Mouse (Mus musculus) kidney, postnatal 4 days (tissue): ENCODE measurements around the gene Dync2li1.

Experiments used
- DNase-seq, 2 experiments: peaks; one replicate each; pipeline ENCODE4 v3.0.0; 2021; ENCODE audit warnings: mixed read lengths in 2 of 2

Gene Dync2li1

GRCm38 (mm10) chr17:84611500-84611899, 14.8 kb upstream of the Dync2li1 start:
- peak; percentile 66 to 71 for DNase-seq

GRCm38 (mm10) chr17:84611971-84612370, 14.3 kb upstream of the Dync2li1 start:
- DNase-seq, result peak in 1 of 2 experiments; percentile 33

- no peak for DNase-seq
These were observed 10.5 kb upstream of the Dync2li1 start for GRCm38 (mm10) chr17:84615811-84616210.

- no peak for DNase-seq
These were observed 9.7 kb upstream of the Dync2li1 start for GRCm38 (mm10) chr17:84616526-84617074.

GRCm38 (mm10) chr17:84617953-84618352, 8.3 kb upstream of the Dync2li1 start:
- DNase-seq, result no peak

GRCm38 (mm10) chr17:84619112-84619511, 7.2 kb upstream of the Dync2li1 start:
- no peak for DNase-seq

DNA sequence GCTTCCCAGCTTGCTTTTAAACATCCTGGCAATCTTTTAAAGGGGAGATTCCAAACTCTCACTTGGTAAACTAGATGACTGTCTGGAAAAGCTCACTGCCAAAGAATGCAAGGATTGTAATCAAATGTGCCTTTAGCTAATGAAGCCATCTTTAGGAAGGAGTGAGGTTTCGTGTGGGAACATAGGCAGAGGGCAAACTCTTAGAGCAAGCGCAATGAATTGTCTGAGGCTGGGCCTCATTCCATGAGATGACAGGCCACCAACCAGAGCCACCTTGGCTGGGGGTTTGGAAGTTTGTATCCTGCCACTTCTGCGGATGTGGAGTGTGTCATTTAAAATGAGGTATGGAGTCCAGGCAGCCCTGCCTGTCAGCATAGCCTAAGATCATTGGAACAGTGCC, 6.2 kb upstream of the Dync2li1 start:
- DNase-seq, result peak in 1 of 2 experiments; percentile 44

DNA sequence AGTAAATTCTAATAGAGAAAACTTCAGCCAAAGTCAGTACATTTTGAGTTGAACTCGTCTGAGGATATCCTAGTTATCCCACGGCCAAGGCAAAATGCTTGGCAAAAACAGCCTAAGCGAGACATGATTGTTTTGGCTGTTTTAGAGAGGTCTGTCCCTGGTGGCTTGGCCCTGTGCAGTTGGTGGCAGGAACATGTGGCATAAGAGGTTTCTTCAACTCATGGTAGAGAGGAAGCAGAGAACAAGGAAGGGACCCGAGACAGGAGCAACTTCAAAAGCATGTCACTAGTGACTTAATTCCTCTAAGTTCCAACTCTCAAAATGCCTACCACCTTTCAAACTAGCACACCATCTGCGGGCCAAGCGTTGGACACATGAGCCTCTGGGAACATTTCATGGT, 5.7 kb upstream of the Dync2li1 start:
- DNase-seq, result no peak

DNA sequence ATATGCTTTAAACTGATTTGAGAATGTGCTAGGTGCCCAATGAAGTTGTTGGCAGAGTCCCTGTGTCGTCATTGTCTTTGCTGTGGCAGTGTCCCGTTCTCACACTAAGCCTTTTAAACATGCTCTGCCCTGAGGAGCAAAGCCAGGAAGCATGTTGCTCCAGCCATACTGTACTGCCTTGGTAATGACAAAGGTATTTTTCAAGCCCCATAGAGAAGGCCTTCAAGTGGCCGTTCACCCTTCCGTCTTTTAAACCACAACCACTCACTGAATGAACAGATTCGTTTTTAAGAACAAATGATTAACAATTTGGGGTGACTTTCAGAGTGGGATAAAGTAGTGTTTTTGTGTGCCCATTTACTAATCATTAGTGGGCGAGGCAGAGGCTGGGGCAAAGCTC, 5.1 kb upstream of the Dync2li1 start:
- DNase-seq, result no peak

DNA sequence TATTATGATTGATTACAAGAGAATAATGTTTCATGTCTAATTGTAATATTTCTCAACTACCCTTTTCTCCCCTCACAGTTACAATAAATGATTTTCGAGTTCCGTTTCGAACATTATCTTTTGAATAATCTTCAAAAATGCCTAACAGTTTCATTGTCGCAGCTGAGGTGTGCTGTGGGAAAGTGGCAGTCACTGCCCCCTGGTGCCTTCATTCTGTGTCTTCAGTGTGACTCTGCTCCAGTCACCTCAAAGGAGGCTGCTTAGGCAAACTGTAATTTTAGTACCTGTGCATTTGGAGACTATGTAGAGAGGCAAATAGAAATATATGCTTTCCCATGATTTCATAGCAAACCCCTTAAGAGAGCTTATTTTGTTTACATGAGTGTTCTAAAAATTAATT, 4.3 kb upstream of the Dync2li1 start:
- no peak for DNase-seq

DNA sequence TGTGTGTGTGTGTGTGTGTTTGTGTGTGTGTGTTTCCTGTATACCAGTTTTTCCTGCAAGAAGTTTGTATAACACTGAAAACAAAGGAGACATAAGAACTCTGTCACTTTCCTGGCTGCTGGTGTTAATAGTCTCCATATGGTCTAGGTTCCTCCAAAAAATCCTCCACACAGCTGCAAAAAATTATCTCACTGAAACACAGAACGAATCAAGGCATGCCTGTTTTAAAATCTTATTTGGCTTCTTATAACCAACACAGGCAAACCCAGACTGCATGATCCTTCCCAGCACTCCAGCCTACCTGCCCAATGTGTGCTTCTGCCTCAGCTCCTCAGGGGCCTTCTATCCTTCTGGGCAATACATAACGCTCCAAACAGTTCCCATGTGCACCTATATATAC, 3.4 kb upstream of the Dync2li1 start:
- no peak for DNase-seq

- peak; percentile 41 to 57 for DNase-seq
These were observed 585 bp downstream of the Dync2li1 start for GRCm38 (mm10) chr17:84626857-84627305.

DNA sequence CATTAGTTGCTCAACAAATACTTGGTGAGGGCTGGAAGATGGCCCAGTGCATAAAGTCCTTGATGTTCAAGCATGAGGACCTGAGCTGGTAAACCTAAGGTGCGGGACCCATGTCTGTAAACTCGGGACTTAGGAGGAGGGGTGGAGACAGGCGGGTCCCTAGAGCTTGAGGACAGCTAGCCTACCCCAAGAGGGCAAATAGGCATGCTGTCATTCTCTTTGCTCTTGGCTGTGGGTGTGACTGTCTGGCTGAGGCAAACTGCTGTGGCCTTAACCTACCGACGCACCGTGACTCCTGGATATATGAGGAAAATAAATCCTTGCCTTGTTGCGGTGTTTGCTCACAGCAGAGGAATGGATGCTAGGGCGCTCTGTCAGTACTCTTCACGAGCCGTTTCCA, 1.4 kb downstream of the Dync2li1 start:
- DNase-seq, result no peak

- DNase-seq, result no peak
These were observed 2.3 kb downstream of the Dync2li1 start for GRCm38 (mm10) chr17:84628611-84629010.

- DNase-seq, result no peak
These were observed 5.5 kb downstream of the Dync2li1 start for GRCm38 (mm10) chr17:84631836-84632235.

- no peak for DNase-seq
These were observed 7.1 kb downstream of the Dync2li1 start for GRCm38 (mm10) chr17:84633443-84633842.

DNA sequence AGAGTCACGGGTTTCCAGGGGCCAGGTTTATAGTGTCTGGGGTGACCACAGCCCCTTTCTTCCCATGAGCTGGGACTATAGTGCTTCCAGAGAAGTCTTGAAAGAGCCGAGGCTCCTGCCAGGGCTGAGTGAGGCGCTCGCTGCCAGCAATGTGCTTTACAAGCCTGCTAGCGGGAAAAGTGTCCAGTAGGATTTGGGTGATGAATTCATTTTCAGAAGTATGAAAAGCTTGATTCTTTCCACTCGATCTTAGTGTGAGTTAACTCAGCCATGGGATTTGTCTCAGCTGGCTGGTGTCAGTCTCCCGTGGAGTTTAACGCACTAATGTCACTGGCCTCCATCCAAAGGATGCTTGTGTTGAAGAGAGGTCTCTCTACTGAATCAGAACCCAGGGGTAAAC, 10.0 kb downstream of the Dync2li1 start:
- no peak for DNase-seq

- DNase-seq, result no peak
These were observed 11.7 kb downstream of the Dync2li1 start for GRCm38 (mm10) chr17:84637971-84638370.

DNA sequence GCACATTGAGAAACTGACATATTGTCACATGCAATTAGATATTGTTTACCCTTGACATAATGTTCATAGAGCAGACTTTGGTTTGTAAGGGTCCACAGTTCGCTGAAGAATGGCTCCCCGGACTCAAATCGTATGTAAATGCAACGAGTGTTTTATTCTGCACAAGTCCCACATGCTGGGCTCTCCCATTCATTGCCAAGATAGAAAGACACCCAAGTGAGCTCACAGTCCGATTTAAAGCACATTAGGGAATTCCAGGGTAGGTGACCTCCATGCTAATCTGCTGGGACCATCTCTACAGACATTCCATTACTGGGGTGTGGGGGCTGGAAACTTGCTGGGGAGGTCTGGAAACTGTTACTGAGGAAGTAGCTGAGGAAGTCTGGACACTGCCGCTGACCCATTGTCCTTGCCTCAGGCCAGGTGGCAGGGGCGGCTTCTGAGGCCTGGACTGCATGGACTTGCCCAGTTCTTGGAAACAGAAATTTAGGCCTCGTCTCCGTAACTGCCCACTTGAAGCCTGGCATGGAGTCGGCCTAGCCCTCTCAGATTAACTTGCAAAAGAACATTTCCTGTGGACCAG, 13.6 kb downstream of the Dync2li1 start:
- no peak for DNase-seq

- DNase-seq, result peak; percentile 83 to 85
These were observed 15.6 kb downstream of the Dync2li1 start for GRCm38 (mm10) chr17:84641893-84642292.

DNA sequence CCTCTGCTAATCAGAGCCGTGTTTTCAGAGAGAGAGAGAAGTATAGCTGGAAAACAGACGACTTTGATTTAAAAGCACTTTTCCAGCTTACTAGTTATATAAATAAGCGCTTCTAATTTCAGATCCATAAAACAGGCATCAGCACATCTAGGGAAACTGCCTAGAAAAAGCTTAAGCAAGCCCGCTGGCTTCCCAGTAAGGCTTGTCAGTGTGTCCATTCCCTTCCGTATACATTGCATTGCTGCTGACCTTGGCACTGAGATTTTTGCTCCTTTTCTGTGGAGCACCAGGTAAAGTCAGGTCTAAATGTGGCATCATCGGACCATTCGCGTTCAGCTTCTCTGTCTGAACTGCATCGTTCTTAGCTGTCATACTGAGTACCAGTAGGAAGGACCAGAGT, 16.0 kb downstream of the Dync2li1 start:
- no peak for DNase-seq

DNA sequence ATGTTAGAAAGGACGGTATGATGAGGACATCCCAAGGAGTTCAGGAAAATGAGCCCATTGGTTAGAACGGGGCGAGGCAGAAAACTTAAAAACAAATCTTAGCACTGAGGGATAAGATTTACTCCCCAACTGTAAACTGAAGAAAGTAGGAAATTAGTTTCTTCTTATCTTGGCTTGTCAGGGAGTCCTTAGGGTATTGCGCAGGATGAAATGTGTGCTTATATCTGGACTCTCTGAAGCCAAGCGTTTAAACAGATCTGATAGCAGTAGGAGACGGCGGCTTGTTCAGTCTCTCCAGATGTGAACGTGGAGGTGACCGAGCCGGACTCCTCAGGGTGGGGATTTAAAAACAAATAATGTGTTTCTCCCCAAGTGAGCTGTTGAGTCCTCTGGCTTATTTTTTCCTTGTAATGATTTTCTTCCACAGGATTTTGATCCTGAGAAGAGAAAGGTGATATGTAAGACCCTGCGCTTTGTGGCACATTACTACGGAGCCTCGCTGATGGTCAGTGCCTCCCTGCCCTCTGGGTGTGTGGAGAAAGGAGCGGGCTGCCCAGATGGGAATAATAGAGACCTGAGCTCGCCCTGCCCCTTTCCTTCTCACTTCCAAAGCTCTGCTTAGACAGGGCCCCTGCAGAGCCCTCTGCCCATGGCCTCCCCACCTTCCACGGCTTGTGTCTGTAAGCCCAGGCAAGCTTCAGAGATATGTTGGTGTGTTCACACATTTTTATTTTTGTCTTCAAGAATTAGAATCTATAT, 18.2 kb downstream of the Dync2li1 start:
- no peak for DNase-seq

GRCm38 (mm10) chr17:84645119-84645518, 18.8 kb downstream of the Dync2li1 start:
- DNase-seq, result no peak

- no peak for DNase-seq
These were observed 19.6 kb downstream of the Dync2li1 start for GRCm38 (mm10) chr17:84645894-84646293.
